In genomic region chr19:3718481-3719361, GRCm38 (mm10) we compare ENCODE assay signal across 8 mouse cellular contexts. TPM values are rescaled to one million over a fixed set of nuclear protein-coding genes. Genes with fewer than 3 reads are reported as not detected.
DNase-seq lines count a peak whose midpoint lies in the region; ATAC-seq and TF ChIP-seq lines count a peak whose summit lies in the region.

No protein-coding gene starts in this region.

- peak; percentile 68 for TF ChIP-seq CTCF in cortical plate, adult 2 months (IDR thresholded peaks at IDR 0.05; ENCODE audit: extremely low read depth, insufficient read depth, low read length)

- peak overlapping the region; percentile 33 for H3K4me3 ChIP-seq in cortical plate, adult 2 months (ENCODE audit: insufficient read depth, low read length)
- peak overlapping the region; percentile 94 for H3K4me3 ChIP-seq in megakaryocyte, embryonic 14.5 days (replicated peaks)

- intact Hi-C loops in left cerebral cortex, postnatal 10 days (cut with DNase I): loop anchor here (5.0 kb wide), 1 partner anchor 96 kb away; no protein-coding TSS in a partner anchor

- H3K27me3 ChIP-seq in megakaryocyte, embryonic 14.5 days (replicated peaks): no peaks in the 10 kb centered on the region

- H3K27ac ChIP-seq in cortical plate, adult 2 months (ENCODE audit: insufficient read depth, low read length): no peak overlapping the region

- peaks cover 9% of the 10 kb centered on the region for H3K9me3 ChIP-seq in megakaryocyte, embryonic 14.5 days

- peaks cover 43% of the 10 kb centered on the region for H3K36me3 ChIP-seq in megakaryocyte, embryonic 14.5 days (replicated peaks; ENCODE audit: low read length)

- peak; percentile 70 for DNase-seq in gastrocnemius, postnatal 10 days
- DNase-seq in induced T-regulatory cell, adult 2 months (ENCODE audit: low read depth): peak; percentile 85
- peak; percentile 59 to 77 for DNase-seq in left cerebral cortex, postnatal 10 days (ENCODE audit: extremely low spot score in 1 of 2, low spot score in 2 of 2)
- DNase-seq in right cerebral cortex, postnatal 10 days (ENCODE audit: low spot score in 2 of 2): peak; percentile 80 to 83
- peak; percentile 63 to 71 for DNase-seq in urinary bladder, postnatal 4 days (ENCODE audit: low spot score in 2 of 2)

- ATAC-seq in activated CD4-positive, CD25-positive, alpha-beta regulatory T cell, adult 4 months: peak; percentile 82

- 0 out of 2 replicates have a peak, but pooled peaks cover 1% of the 10 kb centered on the region for H3K4me1 ChIP-seq in cortical plate, adult 2 months (ENCODE audit: control insufficient read depth, insufficient read depth, low read length)
- peaks cover 17% of the 10 kb centered on the region for H3K4me1 ChIP-seq in megakaryocyte, embryonic 14.5 days

- TF ChIP-seq POLR2A in cortical plate, adult 2 months (IDR thresholded peaks at IDR 0.05; ENCODE audit: extremely low read depth, insufficient read depth, low read length): no peak

RNA-seq across cellular contexts. Expression of gene 1810055G02Rik, which starts 10.6 kb away (rescaled TPM):
- polyA plus RNA-seq in activated CD4-positive, CD25-positive, alpha-beta regulatory T cell, adult 4 months (2017; shearing (Covaris generic)): 1 to 10 TPM; 4.0 to 5.1 TPM
- 44.7 and 44.8 TPM in 2 replicates for polyA plus RNA-seq in cortical plate, adult 2 months (2012; rRNA removed)
- total RNA-seq in gastrocnemius, postnatal 10 days (2021): 10 to 100 TPM; 19.5 to 26.6 TPM
- total RNA-seq in left cerebral cortex, postnatal 10 days (2021): 10 to 100 TPM; 47.5 TPM
- polyA plus RNA-seq in megakaryocyte, embryonic 14.5 days (2012; ENCODE audit: insufficient read depth, low replicate concordance): 11.1 and 12.3 TPM in 2 replicates

RNA-seq across cellular contexts. Expression of gene Lrp5, which starts 32.4 kb away (rescaled TPM):
- under 1 TPM in 1 of 2 experiments, not detected in 1; 0.09 TPM for polyA plus RNA-seq in activated CD4-positive, CD25-positive, alpha-beta regulatory T cell, adult 4 months (2017; shearing (Covaris generic))
- polyA plus RNA-seq in cortical plate, adult 2 months (2012; rRNA removed): 3.1 and 3.4 TPM in 2 replicates
- total RNA-seq in gastrocnemius, postnatal 10 days (2021): 10 to 100 TPM; 40.7 to 44.1 TPM
- total RNA-seq in left cerebral cortex, postnatal 10 days (2021): 10 to 100 TPM; 10.1 TPM
- polyA plus RNA-seq in megakaryocyte, embryonic 14.5 days (2012; ENCODE audit: insufficient read depth, low replicate concordance): 11.6 and 18.0 TPM in 2 replicates

RNA-seq across cellular contexts. Expression of gene Kmt5b, which starts 48.5 kb away (rescaled TPM):
- polyA plus RNA-seq in activated CD4-positive, CD25-positive, alpha-beta regulatory T cell, adult 4 months (2017; shearing (Covaris generic)): 10 to 100 TPM; 25.0 to 32.4 TPM
- polyA plus RNA-seq in cortical plate, adult 2 months (2012; rRNA removed): 26.7 and 29.1 TPM in 2 replicates
- 10 to 100 TPM; 25.0 to 32.5 TPM for total RNA-seq in gastrocnemius, postnatal 10 days (2021)
- 10 to 100 TPM; 56.2 to 62.9 TPM for total RNA-seq in left cerebral cortex, postnatal 10 days (2021)
- polyA plus RNA-seq in megakaryocyte, embryonic 14.5 days (2012; ENCODE audit: insufficient read depth, low replicate concordance): 2.1 and 3.5 TPM in 2 replicates
